Mouse (Mus musculus) heart, postnatal 14 days (tissue): ENCODE measurements around the gene Vmn1r217. TPM values are rescaled to one million over a fixed set of nuclear protein-coding genes. Genes with fewer than 3 reads are reported as not detected.
"Not testable (repeated sequence)": the region's sequence is repeated elsewhere in the genome, so short reads cannot be mapped to it uniquely, and the experiment has no call there.

Experiments
- DNase-seq, 2 experiments: peaks; one replicate each; pipeline ENCODE4 v3.0.0; 2021 to 2022
- intact Hi-C: fragments of 180-260 bp; cut with DNase I; formaldehyde crosslinking; loops from one replicate; pipeline ENCODE4 v1.15.1; 2025
- long read RNA-seq, 2 experiments: library from polyadenylated mRNA; stranded (forward); transcript quantifications; one replicate each; pipeline ENCODE4 v2.0.0; 2021
- total RNA-seq, 2 experiments: library from RNA; stranded (reverse); gene quantifications; 2 replicates each; pipeline ENCODE4 v1.2.3; 2021

Gene Vmn1r217
- not detected for total RNA-seq
- long read RNA-seq, experiment 1: 0 reads
- long read RNA-seq, experiment 2: 0 reads

- DNase-seq, intact Hi-C loops: not testable (repeated sequence)
Observed at GRCm38 (mm10) chr13:23118126-23118525, at the start of gene Vmn1r217. Gene Vmn1r217 (minus strand): TSS chr13:23118226.

GRCm38 (mm10) chr13:23166471-23166870, 48.4 kb upstream of the Vmn1r217 start:
- intact Hi-C loops, DNase-seq: not testable (repeated sequence)

- DNase-seq: no peak
- intact Hi-C loops: no loop called here
Observed at GRCm38 (mm10) chr13:23159012-23159411, 41.0 kb upstream of the Vmn1r217 start, which contains the start of gene Vmn1r219. Gene Vmn1r219 (plus strand): TSS chr13:23159312.

- intact Hi-C loops: no loop called here
- DNase-seq: peak in 1 of 2 experiments; percentile 7
Observed at GRCm38 (mm10) chr13:23157848-23158247, 39.8 kb upstream of the Vmn1r217 start.

GRCm38 (mm10) chr13:23138880-23139279, 20.9 kb upstream of the Vmn1r217 start:
- intact Hi-C loops: no loop called here
- DNase-seq: no peak

GRCm38 (mm10) chr13:23133501-23133900, 15.5 kb upstream of the Vmn1r217 start:
- intact Hi-C loops: no loop called here
- DNase-seq: no peak

- no peak for DNase-seq
- intact Hi-C loops: no loop called here
Observed at GRCm38 (mm10) chr13:23133099-23133498, 15.1 kb upstream of the Vmn1r217 start, which contains the start of gene Vmn1r218. Gene Vmn1r218 (plus strand): TSS chr13:23133155.

- DNase-seq: no peak
- intact Hi-C loops: no loop called here
Observed at GRCm38 (mm10) chr13:23120611-23121010, 2.6 kb upstream of the Vmn1r217 start.

- DNase-seq: no peak
- intact Hi-C loops: no loop called here
Observed at GRCm38 (mm10) chr13:23094386-23094785, 23.6 kb downstream of the Vmn1r217 start.

GRCm38 (mm10) chr13:23069312-23069711, 48.7 kb downstream of the Vmn1r217 start:
- intact Hi-C loops: no loop called here
- no peak for DNase-seq

- intact Hi-C loops: no loop called here
Observed at GRCm38 (mm10) chr13:23067725-23068124, 50.3 kb downstream of the Vmn1r217 start, which contains the start of gene Vmn1r215. Gene Vmn1r215 (plus strand): TSS chr13:23068025.

GRCm38 (mm10) chr13:23057778-23058177, 60.2 kb downstream of the Vmn1r217 start:
- intact Hi-C loops: no loop called here
- no peak for DNase-seq

More at GRCm38 (mm10) chr13:23067725-23068124, 50.3 kb downstream of the Vmn1r217 start, which contains the start of gene Vmn1r215:
- DNase-seq: no peak

Other genes with a start within 250 kb of the Vmn1r217 start
- gene Vmn1r212, start 234.0 kb downstream of the Vmn1r217 start, total RNA-seq: not detected
- gene Vmn1r213, start 110.6 kb downstream of the Vmn1r217 start, total RNA-seq: not detected
- gene Vmn1r214, start 87.8 kb downstream of the Vmn1r217 start, total RNA-seq: not detected
- not detected for gene Vmn1r215, start 50.2 kb downstream of the Vmn1r217 start, total RNA-seq
- not detected for gene Vmn1r218, start 14.9 kb upstream of the Vmn1r217 start, total RNA-seq
- gene Vmn1r219, start 41.1 kb upstream of the Vmn1r217 start, total RNA-seq: not detected
- gene Vmn1r220, start 69.7 kb upstream of the Vmn1r217 start, total RNA-seq: not detected
- not detected for gene Vmn1r221, start 95.9 kb upstream of the Vmn1r217 start, total RNA-seq
- gene Vmn1r222, start 117.7 kb upstream of the Vmn1r217 start, total RNA-seq: not detected
- gene Vmn1r223, start 128.9 kb upstream of the Vmn1r217 start, total RNA-seq: not detected